Mouse (Mus musculus) embryonic facial prominence, embryonic 14.5 days (tissue): ENCODE measurements around the gene D6Ertd527e. TPM values are rescaled to one million over a fixed set of nuclear protein-coding genes. Genes with fewer than 3 reads are reported as not detected.

ENCODE experiments used
- ATAC-seq: fragments of 200-750 bp; cut with Nextera tagmentation; 2 replicates; pipeline ENCODE4 v1.8.0; 2017; ENCODE audit warnings: low read depth, moderate number of reproducible peaks, moderate TSS enrichment
- DNase-seq: peaks from one replicate; pipeline ENCODE4 v3.0.0-alpha.2; 2015; ENCODE audit warnings: low spot score
- H3K27ac ChIP-seq: fragments of 300-500 bp; sonication (generic); replicated peaks from 2 replicates; pipeline ENCODE4 v1.5.1; 2014; ENCODE audit warnings: low read depth, mild to moderate bottlenecking, low read length, moderate library complexity
- H3K27me3 ChIP-seq: fragments of 300-500 bp; sonication (generic); replicated peaks from 2 replicates; pipeline ENCODE4 v1.6.1; 2014; ENCODE audit warnings: low read length; ENCODE audit not compliant: control insufficient read depth, insufficient read depth
- H3K36me3 ChIP-seq: fragments of 300-500 bp; sonication (generic); 2 replicates; pipeline ENCODE4 v1.6.1; 2014; ENCODE audit warnings: low read length, mixed read lengths; ENCODE audit not compliant: control insufficient read depth, insufficient read depth
- H3K4me1 ChIP-seq: fragments of 300-500 bp; sonication (generic); 2 replicates; pipeline ENCODE4 v1.6.1; 2014; ENCODE audit warnings: antibody characterized with exemption, low read length; ENCODE audit not compliant: control insufficient read depth, insufficient read depth
- H3K4me2 ChIP-seq: fragments of 300-500 bp; sonication (generic); 2 replicates; pipeline ENCODE4 v1.6.1; 2014; ENCODE audit warnings: low read depth, mild to moderate bottlenecking, low read length, moderate library complexity, mixed read lengths
- H3K4me3 ChIP-seq: fragments of 300-500 bp; sonication (generic); 2 replicates; pipeline ENCODE4 v1.5.1; 2014; ENCODE audit warnings: low read depth, mild to moderate bottlenecking, low read length
- H3K9ac ChIP-seq: fragments of 300-500 bp; sonication (generic); 2 replicates; pipeline ENCODE4 v1.6.1; 2014; ENCODE audit warnings: low read depth, mild to moderate bottlenecking, low read length, moderate library complexity, mixed read lengths
- H3K9me3 ChIP-seq: fragments of 300-500 bp; sonication (generic); 2 replicates; pipeline ENCODE4 v1.6.1; 2016; ENCODE audit warnings: low read length; ENCODE audit not compliant: control insufficient read depth
- WGBS: fragments of 180-500 bp; shearing (Covaris S2); extraction: QIAGEN DNeasy Blood & Tissue Kit; methylation state at CpG from one replicate; pipeline ENCODE4 v1.1.7; 2014; 5-methylcytosine and 5-hydroxymethylcytosine counted together
- polyA plus RNA-seq: library from polyadenylated mRNA; unstranded; fragments of >200 nt; fragmentation: Nextera tagmentation; extraction: Ambion mirVana; gene quantifications from 2 replicates; pipeline ENCODE4 v1.2.1, GENCODE M21; 2014

The D6Ertd527e gene
- polyA plus RNA-seq, 1 experiment from 2014 or later = 0.25 TPM

DNA sequence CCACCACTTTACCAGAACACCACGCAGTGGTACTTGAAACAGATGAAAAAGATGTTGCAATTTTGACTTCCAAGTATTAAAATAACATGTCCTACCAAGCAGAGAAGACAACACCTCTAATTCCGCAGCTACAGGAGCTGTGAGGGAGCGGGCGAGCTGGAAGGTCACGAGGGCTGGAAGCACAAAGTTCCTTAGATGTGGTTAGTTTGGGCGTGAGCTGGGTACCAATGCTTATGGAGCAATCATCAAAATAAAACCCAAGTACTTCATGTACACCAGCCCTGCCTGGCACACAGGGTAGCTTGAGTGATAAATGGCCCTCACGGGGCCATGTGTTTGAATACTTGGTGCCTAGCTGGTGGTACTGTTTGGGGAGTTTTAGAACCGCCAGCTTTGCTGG, 25.3 kb downstream of the D6Ertd527e start:
- Histone ChIP-seq H3K27me3 (no peaks in the 10 kb centered on the region), H3K4me1 (peaks cover 8% of the 10 kb centered on the region), H3K9ac (no peak overlapping the region), H3K4me3 (no peak overlapping the region), H3K36me3 (peaks cover 13% of the 10 kb centered on the region), H3K27ac (no peak overlapping the region), H3K9me3 (no peaks in the 10 kb centered on the region), H3K4me2 (no peak overlapping the region)
- DNase-seq (no peak), ATAC-seq (no peak)
- WGBS = 89% methylated on average over 7 of the region's 8 CpGs

DNA sequence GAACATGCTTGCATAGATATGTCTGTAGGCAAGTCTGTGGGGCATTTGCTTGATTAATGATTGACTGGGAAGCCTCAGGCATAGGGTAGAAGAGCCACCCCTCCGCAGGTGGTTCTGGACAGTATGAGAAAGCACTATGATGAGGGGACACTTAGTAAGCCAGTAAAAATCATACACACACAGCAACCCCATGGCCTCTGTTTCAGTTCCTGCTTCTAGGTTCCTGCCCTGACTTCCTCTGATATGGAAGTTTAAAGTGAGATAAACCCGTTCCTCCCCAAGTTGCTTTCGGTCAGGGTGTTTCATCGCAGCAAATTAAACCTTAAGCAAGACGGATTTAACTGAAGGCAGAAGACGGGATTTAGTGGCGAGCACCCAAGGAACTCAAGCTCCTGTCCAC, 26.1 kb downstream of the D6Ertd527e start:
- H3K4me2 ChIP-seq = no peak overlapping the region
- H3K9me3 ChIP-seq = no peaks in the 10 kb centered on the region
- H3K27me3 ChIP-seq = no peaks in the 10 kb centered on the region
- 94% methylated on average over 7 of the region's 7 CpGs for whole genome bisulfite sequencing
- DNase-seq (no peak), ATAC-seq (no peak)
- no peak overlapping the region for H3K27ac ChIP-seq
- H3K9ac ChIP-seq = no peak overlapping the region
- H3K4me3 ChIP-seq = no peak overlapping the region
- peaks cover 21% of the 10 kb centered on the region for H3K36me3 ChIP-seq
- peaks cover 8% of the 10 kb centered on the region for H3K4me1 ChIP-seq

DNA sequence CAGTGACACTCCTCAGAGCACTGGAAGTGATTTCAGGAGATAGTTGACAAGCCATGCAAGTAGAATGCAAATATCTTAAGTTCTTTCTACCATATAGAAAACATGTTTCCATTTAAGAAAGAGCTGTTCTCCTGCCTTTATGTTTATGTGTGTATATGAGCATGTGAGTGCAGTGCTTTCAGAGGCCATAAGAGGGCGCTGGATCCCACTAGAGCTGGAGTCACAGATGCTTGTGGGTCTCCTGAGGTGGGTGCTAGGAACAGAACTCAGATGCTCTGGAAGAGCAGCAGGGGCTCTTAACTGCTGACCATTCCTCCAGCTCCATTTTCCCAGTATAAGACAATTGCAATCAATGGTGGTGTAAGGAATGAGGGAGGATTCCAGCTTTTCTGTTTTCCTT, 26.5 kb downstream of the D6Ertd527e start:
- H3K27me3 ChIP-seq = no peaks in the 10 kb centered on the region
- ATAC-seq (no peak), DNase-seq (no peak)
- no peaks in the 10 kb centered on the region for H3K9me3 ChIP-seq
- H3K27ac ChIP-seq = no peak overlapping the region
- 59% methylated on average over 1 of the region's 1 CpGs for WGBS
- H3K4me1 ChIP-seq = peaks cover 8% of the 10 kb centered on the region
- H3K36me3 ChIP-seq = peaks cover 25% of the 10 kb centered on the region
- H3K4me3 ChIP-seq = no peak overlapping the region
- H3K4me2 ChIP-seq = no peak overlapping the region
- no peak overlapping the region for H3K9ac ChIP-seq

DNA sequence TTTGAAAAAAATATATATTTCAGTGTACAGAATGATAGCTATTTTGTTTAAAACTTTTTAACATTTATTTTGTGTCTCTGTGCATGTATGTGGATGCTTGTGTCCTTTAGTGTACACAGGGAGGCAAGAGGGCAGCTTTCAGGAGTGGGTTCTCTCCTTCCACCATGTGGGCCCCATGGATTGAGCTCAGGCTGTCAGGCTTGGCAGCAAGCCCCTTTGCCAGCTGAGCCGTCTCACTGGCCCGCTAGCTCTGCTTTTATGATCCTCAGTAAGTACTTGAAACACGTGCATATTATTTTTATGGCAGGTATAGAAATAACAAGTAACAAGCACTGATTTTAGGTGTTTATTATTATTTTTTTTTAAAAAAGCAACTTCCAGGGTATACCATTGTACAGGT, 29.0 kb downstream of the D6Ertd527e start:
- Histone ChIP-seq H3K9ac (no peak overlapping the region), H3K27me3 (no peaks in the 10 kb centered on the region), H3K4me2 (no peak overlapping the region), H3K36me3 (peaks cover 40% of the 10 kb centered on the region), H3K4me1 (no peaks in the 10 kb centered on the region), H3K4me3 (no peak overlapping the region), H3K27ac (no peak overlapping the region), H3K9me3 (no peaks in the 10 kb centered on the region)
- 85% methylated on average over 3 of the region's 3 CpGs for WGBS
- ATAC-seq = no peak
- DNase-seq = no peak

DNA sequence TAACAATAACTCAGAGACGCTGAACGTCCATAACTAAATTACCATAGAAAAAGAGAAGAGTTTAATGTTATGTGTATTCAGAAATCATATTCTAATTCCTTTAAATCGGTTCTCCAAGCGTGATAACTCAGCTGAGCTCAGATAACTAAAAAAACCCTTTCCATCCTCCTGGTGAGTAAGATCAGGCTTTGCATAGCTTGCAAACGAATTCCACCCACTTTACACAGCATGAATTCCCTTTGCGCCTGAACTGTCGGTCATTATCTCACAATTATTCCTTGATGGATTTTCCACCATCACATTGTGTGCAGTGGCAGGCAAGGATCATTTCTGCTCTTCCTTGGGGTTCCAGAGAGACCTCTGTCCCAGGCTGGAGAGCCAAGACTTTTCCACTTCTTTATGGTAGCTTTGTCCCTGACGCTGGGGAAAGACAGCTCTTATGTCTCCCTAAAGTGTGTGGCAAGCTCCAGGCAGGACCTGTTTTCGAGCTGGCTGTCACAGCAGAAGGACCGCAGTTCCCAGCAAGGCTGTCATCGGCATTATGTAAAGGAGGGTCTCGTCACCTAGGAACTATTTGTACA, 29.5 kb downstream of the D6Ertd527e start:
- WGBS = 79% methylated on average over 12 of the region's 12 CpGs

DNA sequence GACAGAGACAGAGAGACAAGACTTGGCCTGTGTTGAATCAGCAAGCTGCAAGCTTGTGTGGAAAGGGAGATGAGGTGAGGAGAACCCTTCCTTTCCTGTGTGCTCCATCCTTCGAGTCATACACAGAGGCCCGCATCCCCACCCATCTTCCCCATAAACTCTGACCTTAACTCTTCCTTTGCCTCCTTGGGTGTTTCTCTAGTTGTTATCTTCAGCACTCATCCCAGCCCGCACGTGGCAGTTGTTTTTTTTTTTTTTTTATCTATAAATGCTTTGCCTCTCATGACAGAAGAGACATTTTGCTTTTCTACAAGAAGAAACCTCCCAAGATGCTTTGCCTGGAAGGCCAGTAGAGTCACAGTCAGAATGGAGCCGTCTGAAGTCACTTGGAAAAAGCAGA, 33.9 kb downstream of the D6Ertd527e start:
- no peak for ATAC-seq
- DNase-seq = no peak
- H3K4me1 ChIP-seq = peaks cover 14% of the 10 kb centered on the region
- H3K9ac ChIP-seq = no peak overlapping the region
- H3K4me3 ChIP-seq = no peak overlapping the region
- WGBS = 89% methylated on average over 3 of the region's 5 CpGs
- no peak overlapping the region for H3K4me2 ChIP-seq
- no peaks in the 10 kb centered on the region for H3K9me3 ChIP-seq
- H3K27me3 ChIP-seq = no peaks in the 10 kb centered on the region
- H3K36me3 ChIP-seq = peaks cover 37% of the 10 kb centered on the region
- no peak overlapping the region for H3K27ac ChIP-seq

More for the DNA sequence above, 29.5 kb downstream of the D6Ertd527e start:
- peaks cover 40% of the 10 kb centered on the region for H3K36me3 ChIP-seq
- no peaks in the 10 kb centered on the region for H3K4me1 ChIP-seq
- H3K9ac ChIP-seq = no peak overlapping the region
- no peak overlapping the region for H3K4me3 ChIP-seq
- H3K9me3 ChIP-seq = no peaks in the 10 kb centered on the region
- H3K4me2 ChIP-seq = no peak overlapping the region
- ATAC-seq (no peak), DNase-seq (no peak)
- H3K27ac ChIP-seq = no peak overlapping the region
- no peaks in the 10 kb centered on the region for H3K27me3 ChIP-seq

DNA sequence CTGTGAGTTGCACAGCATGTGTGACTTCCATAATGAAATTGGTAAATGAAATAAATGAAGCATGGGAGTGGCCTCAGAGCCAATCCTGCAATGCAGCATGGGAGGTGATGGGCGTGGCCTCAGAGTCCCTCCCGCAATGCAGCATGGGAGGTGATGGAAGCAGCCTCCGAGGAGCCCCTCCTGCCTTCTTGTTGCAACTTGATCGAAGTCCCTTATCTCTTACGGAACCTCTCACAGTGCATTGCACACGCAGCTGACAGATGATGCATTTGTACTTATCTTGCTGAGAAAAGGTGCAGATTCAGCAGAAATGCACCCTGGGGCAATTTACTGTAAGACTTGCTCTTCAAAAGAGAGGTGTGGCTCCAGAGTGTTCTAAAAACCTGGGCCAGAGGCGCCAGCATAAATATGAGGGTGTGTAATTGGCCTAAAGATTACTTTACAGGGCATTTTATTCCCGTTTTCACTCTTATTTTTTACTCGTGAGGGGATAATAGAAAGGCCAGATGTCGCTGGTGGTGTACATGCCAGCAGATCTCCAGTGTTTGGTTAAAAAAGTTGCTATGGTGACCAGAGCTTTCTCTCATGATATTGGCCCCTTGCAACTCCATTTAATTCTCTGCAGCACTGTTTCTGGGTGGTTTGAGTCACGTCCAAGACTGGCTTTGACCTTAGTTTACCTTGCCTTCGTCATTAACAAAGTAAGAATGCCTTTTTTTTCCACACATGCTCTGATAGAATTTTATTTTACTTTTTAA, 35.4 kb downstream of the D6Ertd527e start:
- H3K27ac ChIP-seq = 0 out of 2 replicates have a peak overlapping the region, but pooled peaks have one; percentile 6
- H3K9ac ChIP-seq = no peak overlapping the region
- H3K4me3 ChIP-seq = no peak overlapping the region
- 69% methylated on average over 12 of the region's 12 CpGs for WGBS
- peak; percentile 61 for DNase-seq
- peaks cover 22% of the 10 kb centered on the region for H3K4me1 ChIP-seq
- no peak overlapping the region for H3K4me2 ChIP-seq
- no peaks in the 10 kb centered on the region for H3K9me3 ChIP-seq
- peaks cover 25% of the 10 kb centered on the region for H3K36me3 ChIP-seq
- no peak for ATAC-seq
- H3K27me3 ChIP-seq = no peaks in the 10 kb centered on the region

DNA sequence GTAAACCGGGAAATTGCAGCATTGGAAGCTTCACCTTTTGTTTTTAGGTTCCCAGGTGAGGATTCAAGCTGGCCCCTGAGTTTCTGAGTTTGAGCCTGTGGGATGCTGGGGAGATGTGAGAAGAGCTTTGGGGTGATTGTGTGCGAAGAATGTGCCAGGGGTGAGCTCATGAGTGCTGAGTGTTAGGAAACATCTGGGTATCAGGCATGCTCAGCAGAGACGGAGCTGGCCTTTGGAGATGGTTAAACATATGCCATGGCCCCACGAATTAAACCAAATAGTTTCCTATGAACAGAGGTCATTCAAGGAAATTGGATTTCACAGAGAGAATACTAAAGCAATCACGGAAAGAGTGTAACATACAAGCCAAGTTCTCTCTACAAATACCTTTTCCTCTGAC, 37.7 kb downstream of the D6Ertd527e start:
- H3K36me3 ChIP-seq = peaks cover 4% of the 10 kb centered on the region; the same call in 1 of the 2 replicates

More for the DNA sequence above, 37.7 kb downstream of the D6Ertd527e start:
- Histone ChIP-seq H3K27me3 (no peaks in the 10 kb centered on the region), H3K4me3 (no peak overlapping the region), H3K27ac (peak overlapping the region; percentile 33), H3K4me1 (peaks cover 22% of the 10 kb centered on the region), H3K9me3 (no peaks in the 10 kb centered on the region), H3K4me2 (no peak overlapping the region), H3K9ac (no peak overlapping the region)
- ATAC-seq = peak; percentile 31; the same call in 1 of the 2 replicates
- WGBS = 49% methylated on average over 5 of the region's 5 CpGs
- peak; percentile 46 for DNase-seq
